Mouse (Mus musculus) frontal cortex, postnatal 10 days (tissue): ENCODE data around the gene Mrvi1.
"Not testable (repeated sequence)": the region's sequence is repeated elsewhere in the genome, so short reads cannot be mapped to it uniquely, and the experiment has no call there.

ENCODE experiments used
- DNase-seq, 2 experiments: peaks; one replicate each; pipeline ENCODE4 v3.0.0; 2022; ENCODE audit warnings: low spot score in 2 of 2, mixed read lengths in 1 of 2

The Mrvi1 gene

GRCm38 (mm10) chr7:110941116-110941521, 41.1 kb downstream of the Mrvi1 start:
- DNase-seq = no peak

GRCm38 (mm10) chr7:110935815-110936762, 46.2 kb downstream of the Mrvi1 start:
- DNase-seq = no peak

GRCm38 (mm10) chr7:110933999-110934398, 48.3 kb downstream of the Mrvi1 start:
- DNase-seq = no peak

DNA sequence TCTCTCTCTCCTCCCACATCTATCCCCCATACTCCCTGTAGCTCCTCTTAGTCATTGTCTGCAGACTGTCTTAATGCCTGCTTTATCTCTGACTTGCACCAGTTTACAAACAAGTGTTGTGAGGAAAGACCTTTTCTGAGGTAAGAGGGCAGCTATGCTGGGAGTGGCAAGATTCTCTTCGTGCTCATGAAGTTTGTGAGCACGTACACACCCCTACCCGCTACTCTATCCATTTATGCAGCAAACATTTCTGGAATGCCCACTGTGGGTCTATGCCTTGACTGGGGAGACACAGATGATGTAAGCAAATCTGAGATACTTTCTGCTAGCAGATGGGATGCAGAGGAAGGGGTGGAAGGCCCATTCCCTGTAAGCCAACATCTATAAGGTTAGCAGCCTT, 48.9 kb downstream of the Mrvi1 start:
- DNase-seq = no peak

- peak in 1 of 2 experiments; percentile 27 for DNase-seq
These were observed 52.0 kb downstream of the Mrvi1 start for GRCm38 (mm10) chr7:110930118-110930854.

DNA sequence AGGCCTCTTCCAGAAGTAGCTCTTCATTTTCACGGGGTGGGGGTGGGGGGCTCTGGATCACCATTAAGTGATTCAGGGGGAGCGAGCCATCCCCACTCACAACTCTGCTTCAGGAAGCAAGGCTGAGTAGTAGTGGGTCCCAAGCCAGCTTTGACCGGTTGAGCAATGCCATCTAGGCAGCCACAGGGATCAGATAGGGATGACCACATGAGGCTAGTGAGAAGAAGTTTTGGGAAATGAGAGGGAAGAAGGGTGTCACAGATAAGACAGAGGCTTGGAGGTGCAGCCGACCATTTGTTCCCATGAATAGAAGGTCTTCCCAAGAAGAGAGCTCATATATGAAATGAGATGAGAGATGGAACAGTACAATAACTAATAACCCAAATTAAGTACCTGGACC, 55.7 kb downstream of the Mrvi1 start:
- no peak for DNase-seq

- DNase-seq = no peak
These were observed 61.7 kb downstream of the Mrvi1 start for GRCm38 (mm10) chr7:110920331-110921261.

DNA sequence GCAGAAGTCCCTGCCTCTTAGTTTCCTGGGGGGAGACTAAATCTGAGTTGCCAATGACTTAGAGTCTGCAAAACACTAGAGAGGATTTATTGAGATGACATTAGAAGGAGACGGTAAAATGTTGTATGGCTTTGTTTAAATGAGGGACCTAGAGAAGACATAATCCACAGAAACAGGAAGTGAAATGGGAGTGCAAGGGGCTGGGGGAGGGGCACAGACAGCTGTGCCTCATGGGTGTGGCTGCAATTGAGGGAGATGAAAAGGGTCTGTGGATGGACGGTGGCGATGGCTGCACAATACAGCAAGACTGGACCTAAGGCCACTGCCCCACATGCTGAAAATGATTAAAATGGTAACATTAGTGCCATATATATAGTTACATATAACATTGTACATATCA, 62.5 kb downstream of the Mrvi1 start:
- DNase-seq = no peak

DNA sequence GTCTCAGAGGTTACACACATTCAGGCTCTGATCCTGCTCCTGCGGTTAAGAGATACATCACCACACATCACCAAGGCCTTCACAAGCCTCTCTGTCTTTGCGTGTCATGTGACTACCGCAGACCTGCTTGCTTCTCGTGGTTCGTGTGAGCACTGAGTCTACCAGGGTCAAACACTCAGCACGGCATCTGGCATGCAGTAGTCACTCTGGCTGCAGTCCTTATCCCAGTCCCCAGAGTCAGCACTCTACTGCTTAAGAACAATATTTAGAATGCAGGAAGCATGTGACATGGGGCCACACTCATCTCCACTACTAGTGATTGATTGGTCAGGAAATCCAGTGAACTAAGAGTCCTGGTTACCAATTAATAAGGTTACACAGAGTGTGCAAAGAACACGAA, 66.3 kb downstream of the Mrvi1 start:
- DNase-seq = no peak

DNA sequence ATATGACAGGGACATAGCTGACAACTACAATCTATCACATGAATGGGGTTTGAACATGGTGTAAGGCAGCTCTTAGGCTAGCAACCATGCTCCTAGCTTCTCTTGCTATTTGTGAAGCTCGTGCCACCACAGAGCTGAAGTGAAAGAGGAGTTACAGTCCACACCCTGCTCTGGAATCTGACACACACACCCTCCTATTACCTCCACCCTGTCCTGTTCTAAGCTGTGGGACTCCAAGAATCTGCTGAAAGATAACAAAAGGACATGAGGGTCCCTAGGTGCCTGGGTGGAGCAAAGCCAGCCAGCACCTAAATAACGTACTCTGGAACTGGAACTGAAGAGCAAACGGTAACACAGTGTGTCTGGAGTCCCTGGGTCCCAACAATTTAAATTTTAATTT, 67.7 kb downstream of the Mrvi1 start:
- no peak for DNase-seq

DNA sequence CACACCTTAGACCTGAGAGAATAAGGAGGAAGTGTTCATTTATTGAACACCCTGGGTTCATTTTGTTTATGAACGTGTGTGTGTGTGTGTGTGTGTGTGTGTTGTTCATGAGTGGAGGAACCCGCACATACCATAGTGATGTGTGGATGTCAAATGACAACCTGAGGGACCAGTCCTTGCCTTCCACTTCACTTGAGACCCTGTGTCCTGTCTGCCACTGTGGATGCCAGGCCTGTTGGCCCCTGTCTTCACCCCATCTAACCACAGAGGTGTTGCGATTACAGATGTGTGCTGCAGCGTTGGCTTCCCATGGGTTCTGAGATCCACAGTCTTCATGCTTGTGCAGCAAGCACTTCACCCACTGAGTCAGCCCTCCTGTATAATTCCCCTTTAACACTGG, 68.5 kb downstream of the Mrvi1 start:
- DNase-seq = no peak

- DNase-seq = no peak
These were observed 73.8 kb downstream of the Mrvi1 start for GRCm38 (mm10) chr7:110908209-110909144.

DNA sequence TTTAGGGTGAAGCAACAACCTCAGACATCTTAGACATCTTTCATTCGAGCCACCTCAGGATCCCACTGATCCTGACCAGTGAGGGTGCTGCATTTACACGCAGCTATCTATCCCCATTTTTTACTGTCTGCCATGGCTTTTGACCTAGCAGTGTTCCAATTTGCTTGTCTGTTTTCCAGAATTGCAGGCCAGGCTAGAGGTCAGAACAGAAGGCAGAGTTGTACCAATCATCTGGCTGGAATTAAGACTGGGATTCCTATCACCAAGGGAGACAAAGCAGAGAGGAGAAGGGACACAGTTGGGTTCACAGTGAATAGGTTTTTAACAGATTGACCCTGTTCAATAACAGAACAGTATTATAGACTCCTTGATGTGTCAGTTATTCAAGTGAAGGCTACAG, 75.7 kb downstream of the Mrvi1 start:
- no peak for DNase-seq

DNA sequence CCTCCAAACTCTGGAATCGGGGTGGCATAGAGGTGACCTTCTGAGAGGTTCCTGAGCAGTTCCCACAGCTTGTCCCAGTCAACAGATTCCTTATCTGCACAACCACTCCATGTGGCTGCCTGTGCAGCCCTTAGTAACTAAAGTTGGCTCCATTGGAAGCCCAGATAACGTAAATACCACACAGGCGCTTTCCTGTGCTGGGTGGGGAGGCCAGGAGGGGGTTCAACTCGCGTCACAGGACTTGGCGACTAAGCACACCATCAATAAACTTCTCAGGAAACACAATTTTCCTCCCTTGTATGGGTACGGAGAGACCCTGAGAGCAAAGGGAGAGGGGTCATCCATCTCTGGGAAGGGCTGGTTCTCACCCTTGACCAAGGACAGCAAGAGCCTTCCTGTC, 79.0 kb downstream of the Mrvi1 start:
- no peak for DNase-seq

DNA sequence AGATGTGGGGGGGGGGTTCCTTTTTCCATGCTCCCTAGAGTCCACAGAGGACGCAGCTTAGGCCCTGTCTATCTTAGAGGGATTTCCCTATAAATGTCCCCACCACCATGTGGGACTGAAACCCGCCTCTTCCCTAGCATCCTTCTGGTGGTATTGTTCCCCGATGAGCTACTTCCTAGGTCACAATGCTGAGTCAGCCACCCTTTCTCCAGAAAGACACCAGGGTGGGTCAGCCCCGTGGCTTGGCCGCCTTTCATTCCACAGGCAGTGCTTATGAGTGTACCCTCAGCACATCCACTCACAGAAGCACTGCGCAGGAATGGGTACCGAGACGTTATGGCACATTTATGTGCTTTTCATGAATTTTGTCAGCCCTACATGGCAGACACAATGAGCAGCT, 85.1 kb downstream of the Mrvi1 start:
- no peak for DNase-seq

GRCm38 (mm10) chr7:110896453-110896852, 85.8 kb downstream of the Mrvi1 start:
- DNase-seq = no peak

DNA sequence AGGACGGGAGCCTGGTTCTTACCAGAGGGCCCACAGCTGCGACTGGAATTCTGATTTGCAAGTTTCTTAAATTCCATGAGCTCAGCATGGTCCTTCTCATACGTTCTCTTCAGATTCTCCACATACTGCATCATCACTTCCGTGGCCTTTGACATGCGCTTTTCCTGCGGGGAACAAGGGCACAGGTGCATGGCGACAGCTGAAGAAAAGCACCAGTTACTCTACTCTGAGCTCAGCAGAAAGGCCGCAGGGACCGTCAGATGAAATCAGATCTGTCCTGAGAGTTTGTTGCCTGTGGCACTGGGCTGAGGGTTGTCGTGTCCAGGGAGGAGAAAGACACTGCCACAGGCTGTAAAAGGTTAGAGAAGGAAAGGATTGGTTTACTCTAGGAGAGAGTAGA, 86.5 kb downstream of the Mrvi1 start:
- not testable (repeated sequence) for DNase-seq

DNA sequence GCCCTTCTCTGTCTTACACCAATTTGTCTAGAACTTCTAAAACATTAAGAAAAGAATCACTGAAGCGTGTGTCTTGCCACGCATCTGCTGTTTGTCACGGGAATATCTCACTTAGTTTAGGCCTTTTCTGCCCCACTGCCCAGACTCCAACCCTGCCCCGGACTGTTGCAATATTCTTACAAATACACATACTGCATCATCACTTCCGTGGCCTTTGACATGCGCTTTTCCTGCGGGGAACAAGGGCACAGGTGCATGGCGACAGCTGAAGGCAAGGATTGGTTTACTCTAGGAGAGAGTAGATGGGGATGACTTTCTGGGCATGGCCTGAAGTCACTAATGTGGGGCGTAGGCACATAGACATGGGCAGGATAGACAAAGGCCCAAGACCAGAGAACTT, 87.6 kb downstream of the Mrvi1 start:
- DNase-seq = no peak

DNA sequence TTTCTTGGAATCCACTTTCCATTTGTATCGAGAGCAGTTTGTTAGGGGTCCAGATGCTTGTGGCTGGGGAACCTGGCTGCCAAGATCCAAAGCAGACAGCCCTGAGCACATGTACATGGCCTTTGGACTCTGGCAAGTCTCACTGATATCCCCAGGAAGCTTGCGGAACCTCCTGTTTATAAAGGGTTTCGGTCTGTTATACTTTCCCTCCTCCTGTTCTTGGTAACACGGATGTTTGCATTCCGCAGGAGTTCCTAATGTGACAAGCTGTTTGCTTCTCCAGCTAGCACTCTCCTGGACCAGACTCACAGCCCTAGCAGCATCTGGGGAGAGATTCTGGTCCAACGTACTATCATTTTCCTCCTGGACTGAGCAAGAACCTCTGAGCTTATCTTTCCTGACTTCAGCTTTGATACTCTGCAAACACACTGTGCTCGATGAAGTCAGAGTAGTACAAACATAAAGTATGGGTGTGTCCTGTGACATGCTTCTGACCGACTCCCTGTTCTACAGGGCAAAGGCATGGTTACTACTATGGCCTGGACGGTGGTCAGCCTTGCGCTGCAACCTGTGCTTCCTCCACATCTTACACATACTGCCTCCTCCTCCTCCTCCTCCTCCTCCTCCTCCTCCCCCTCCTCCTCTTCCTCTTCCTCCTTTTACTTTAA, 88.2 kb downstream of the Mrvi1 start:
- no peak for DNase-seq

DNA sequence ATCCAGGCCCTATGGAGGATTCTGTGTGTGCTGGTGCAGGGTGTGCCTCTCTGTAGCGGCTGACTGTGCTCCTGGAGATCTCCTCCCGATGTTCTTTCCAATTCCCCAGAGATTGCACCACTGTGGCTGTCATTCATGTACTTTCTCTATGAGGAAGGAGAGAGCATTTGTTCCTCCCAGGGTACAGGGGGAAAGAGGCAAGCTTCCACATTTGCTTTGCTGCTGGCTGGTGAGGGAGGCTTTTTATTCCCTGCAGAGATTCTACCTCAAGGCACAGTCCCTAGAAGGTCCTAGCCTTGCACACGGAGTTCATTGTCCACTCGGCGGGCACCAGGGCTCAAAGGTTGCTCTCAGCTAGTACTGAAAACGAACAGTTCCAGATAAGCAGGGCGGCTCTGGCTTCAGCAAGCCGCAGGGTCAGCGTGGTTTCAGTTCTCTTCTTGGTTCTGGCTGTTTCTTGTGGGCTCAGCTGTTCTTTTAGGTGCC, 90.7 kb downstream of the Mrvi1 start:
- peak in 1 of 2 experiments; percentile 16 for DNase-seq
